Mouse (Mus musculus) mouse embryonic stem cell (cell line): Measurements from ENCODE around the gene Men1.

Experiments used
- in situ Hi-C, 2 experiments: fragments of 300-500 bp; cut with MboI; formaldehyde crosslinking; loops; 1 replicate in 1 of 2; 3 replicates in 1 of 2; pipeline ENCODE4 v1.14.3; 2019 to 2020; ENCODE audit warnings: low sequenced_read_pairs in 2 of 2, low pct_unique_long_range_greater_than_20kb in 1 of 2, mixed read lengths in 1 of 2; ENCODE audit not compliant: unreplicated experiment in 1 of 2

Gene Men1

GRCm38 (mm10) chr19:6347615-6348014 lies 12.8 kb downstream of the Men1 start:
- in situ Hi-C loops: loop anchor here in 1 of 2 experiments (25.0 kb wide), 1 partner anchor 385 kb away; the partner anchor contains the start of gene Pola2

GRCm38 (mm10) chr19:6348717-6349116 lies 13.9 kb downstream of the Men1 start:
- in situ Hi-C loops: loop anchor here in 1 of 2 experiments (25.0 kb wide), 1 partner anchor 386 kb away; the partner anchor contains the start of gene Pola2

- in situ Hi-C loops: loop anchor here in 1 of 2 experiments (25.0 kb wide), 1 partner anchor 387 kb away; the partner anchor contains the start of gene Pola2
These were observed 14.6 kb downstream of the Men1 start for GRCm38 (mm10) chr19:6349215-6349983.

GRCm38 (mm10) chr19:6351431-6352106 lies 16.8 kb downstream of the Men1 start:
- in situ Hi-C loops: no loop called here

GRCm38 (mm10) chr19:6352107-6352505 lies 17.3 kb downstream of the Men1 start:
- in situ Hi-C loops: no loop called here

GRCm38 (mm10) chr19:6354030-6354429 lies 19.3 kb downstream of the Men1 start:
- in situ Hi-C loops: no loop called here

GRCm38 (mm10) chr19:6361291-6361690 lies 26.5 kb downstream of the Men1 start:
- in situ Hi-C loops: no loop called here

- in situ Hi-C loops: no loop called here
These were observed 28.3 kb downstream of the Men1 start for GRCm38 (mm10) chr19:6363091-6363410.

GRCm38 (mm10) chr19:6363411-6364240 lies 28.8 kb downstream of the Men1 start, which contains the start of gene Sf1:
Gene Sf1 (plus strand): TSS chr19:6363690.
- in situ Hi-C loops: no loop called here

- in situ Hi-C loops: no loop called here
These were observed 29.5 kb downstream of the Men1 start for GRCm38 (mm10) chr19:6364317-6364725.

GRCm38 (mm10) chr19:6364842-6365241 lies 30.1 kb downstream of the Men1 start:
- in situ Hi-C loops: no loop called here

GRCm38 (mm10) chr19:6370175-6370574 lies 35.4 kb downstream of the Men1 start:
- in situ Hi-C loops: no loop called here

- in situ Hi-C loops: no loop called here
These were observed 37.7 kb downstream of the Men1 start for GRCm38 (mm10) chr19:6372433-6372832.

GRCm38 (mm10) chr19:6373539-6374400 lies 39.0 kb downstream of the Men1 start:
- in situ Hi-C loops: no loop called here

GRCm38 (mm10) chr19:6374571-6374970 lies 39.8 kb downstream of the Men1 start:
- in situ Hi-C loops: no loop called here

GRCm38 (mm10) chr19:6375423-6376254 lies 40.9 kb downstream of the Men1 start:
- in situ Hi-C loops: no loop called here

GRCm38 (mm10) chr19:6376255-6376564 lies 41.4 kb downstream of the Men1 start:
- in situ Hi-C loops: no loop called here
